Mouse (Mus musculus) kidney, embryonic 14.5 days (tissue): ENCODE results near the gene Pdk4. TPM values are rescaled to one million over a fixed set of nuclear protein-coding genes. Genes with fewer than 3 reads are reported as not detected.

Experiments used
- ATAC-seq: fragments of 200-750 bp; cut with Nextera tagmentation; 2 replicates; pipeline ENCODE4 v1.8.0; 2017; ENCODE audit warnings: moderate number of reproducible peaks, mild to moderate bottlenecking, moderate TSS enrichment, moderate library complexity; ENCODE audit not compliant: low FRiP score, low TSS enrichment
- H3K27ac ChIP-seq: fragments of 300-500 bp; sonication (generic); 2 replicates; pipeline ENCODE4 v1.5.1; 2014; ENCODE audit warnings: low read depth, mild to moderate bottlenecking, low read length, moderate library complexity, mixed read lengths
- H3K27me3 ChIP-seq: fragments of 300-500 bp; sonication (generic); 2 replicates; pipeline ENCODE4 v1.6.1; 2014; ENCODE audit warnings: mild to moderate bottlenecking, low read length; ENCODE audit not compliant: control insufficient read depth, insufficient read depth
- H3K36me3 ChIP-seq: fragments of 300-500 bp; sonication (generic); 2 replicates; pipeline ENCODE4 v1.6.1; 2014; ENCODE audit warnings: low read length, mixed read lengths; ENCODE audit not compliant: control insufficient read depth, insufficient read depth
- H3K4me1 ChIP-seq: fragments of 300-500 bp; sonication (generic); 2 replicates; pipeline ENCODE4 v1.6.1; 2014; ENCODE audit warnings: low read length, mixed read lengths; ENCODE audit not compliant: control insufficient read depth, insufficient read depth
- H3K4me2 ChIP-seq: fragments of 300-500 bp; sonication (generic); replicated peaks from 2 replicates; pipeline ENCODE4 v1.6.1; 2014; ENCODE audit warnings: low read depth, mild to moderate bottlenecking, low read length
- H3K4me3 ChIP-seq: fragments of 300-500 bp; sonication (generic); 2 replicates; pipeline ENCODE4 v1.5.1; 2014; ENCODE audit warnings: mild to moderate bottlenecking, low read length
- H3K9ac ChIP-seq: fragments of 300-500 bp; sonication (generic); 2 replicates; pipeline ENCODE4 v1.6.1; 2014; ENCODE audit warnings: low read depth, mild to moderate bottlenecking, low read length, moderate library complexity
- H3K9me3 ChIP-seq: fragments of 300-500 bp; sonication (generic); 2 replicates; pipeline ENCODE4 v1.6.1; 2016; ENCODE audit warnings: low read length; ENCODE audit not compliant: control insufficient read depth
- WGBS: fragments of 180-500 bp; shearing (Covaris S2); extraction: QIAGEN DNeasy Blood & Tissue Kit; methylation state at CpG from one replicate; pipeline ENCODE4 v1.1.7; 2014; 5-methylcytosine and 5-hydroxymethylcytosine counted together
- polyA plus RNA-seq: library from polyadenylated mRNA; unstranded; fragments of >200 nt; fragmentation: Nextera tagmentation; extraction: Ambion mirVana; gene quantifications from 2 replicates; pipeline ENCODE4 v1.2.1, GENCODE M21; 2014

Gene Pdk4
- polyA plus RNA-seq, 1 experiment from 2014 or later, result 3.6 TPM

GRCm38 (mm10) chr6:5441221-5441620 is 54.9 kb downstream of the Pdk4 start:
- no peaks in the 10 kb centered on the region for H3K27me3 ChIP-seq

GRCm38 (mm10) chr6:5437757-5438156 is 58.4 kb downstream of the Pdk4 start:
- H3K9me3 ChIP-seq, result no peaks in the 10 kb centered on the region
- no peak for ATAC-seq
- 42% methylated on average over 4 of the region's 4 CpGs for WGBS

More at GRCm38 (mm10) chr6:5441221-5441620, 54.9 kb downstream of the Pdk4 start:
- 57% methylated on average over 6 of the region's 6 CpGs for WGBS
- no peaks in the 10 kb centered on the region for H3K36me3 ChIP-seq
- H3K9me3 ChIP-seq, result no peaks in the 10 kb centered on the region
- H3K4me2 ChIP-seq, result no peak overlapping the region
- H3K9ac ChIP-seq, result no peak overlapping the region
- H3K4me1 ChIP-seq, result peaks cover 9% of the 10 kb centered on the region; the same call in 1 of the 2 replicates
- no peak overlapping the region for H3K27ac ChIP-seq
- ATAC-seq, result no peak
- H3K4me3 ChIP-seq, result no peak overlapping the region

GRCm38 (mm10) chr6:5433887-5434286 is 62.2 kb downstream of the Pdk4 start:
- Histone ChIP-seq H3K4me3 (no peak overlapping the region), H3K27ac (no peak overlapping the region), H3K4me2 (no peak overlapping the region), H3K9ac (no peak overlapping the region), H3K27me3 (no peaks in the 10 kb centered on the region), H3K9me3 (no peaks in the 10 kb centered on the region), H3K4me1 (no peaks in the 10 kb centered on the region), H3K36me3 (no peaks in the 10 kb centered on the region)
- WGBS, result 81% methylated on average over 2 of the region's 2 CpGs
- no peak for ATAC-seq

More at GRCm38 (mm10) chr6:5437757-5438156, 58.4 kb downstream of the Pdk4 start:
- Histone ChIP-seq H3K27me3 (no peaks in the 10 kb centered on the region), H3K4me2 (no peak overlapping the region), H3K36me3 (no peaks in the 10 kb centered on the region), H3K4me3 (no peak overlapping the region), H3K27ac (no peak overlapping the region), H3K9ac (no peak overlapping the region), H3K4me1 (0 out of 2 replicates have a peak, but pooled peaks cover 3% of the 10 kb centered on the region)

Other genes starting within 250 kb of the Pdk4 start
- gene Pon3, start 240.0 kb downstream of the Pdk4 start, polyA plus RNA-seq, result 10.3 and 13.3 TPM in 2 replicates
- 23.8 and 32.6 TPM in 2 replicates for gene Pon2, start 197.9 kb downstream of the Pdk4 start, polyA plus RNA-seq
- gene Asb4, start 112.9 kb downstream of the Pdk4 start, polyA plus RNA-seq, result 32.3 and 40.6 TPM in 2 replicates
- 3.9 and 5.2 TPM in 2 replicates for gene Dync1i1, start 229.3 kb upstream of the Pdk4 start, polyA plus RNA-seq